Mouse (Mus musculus) limb, embryonic 11.5 days (tissue): Measurements from ENCODE around the gene Ppp1r3d. TPM values are rescaled to one million over a fixed set of nuclear protein-coding genes. Genes with fewer than 3 reads are reported as not detected.

Experiments
- ATAC-seq: fragments of 200-750 bp; cut with Nextera tagmentation; 2 replicates; pipeline ENCODE4 v1.8.0; 2017; ENCODE audit warnings: low read depth; ENCODE audit not compliant: insufficient number of reproducible peaks, low FRiP score, low TSS enrichment
- DNase-seq: peaks from one replicate; pipeline ENCODE4 v3.0.0-alpha.2; 2015; ENCODE audit warnings: low spot score
- H3K27ac ChIP-seq: fragments of 300-500 bp; sonication (generic); replicated peaks from 2 replicates; pipeline ENCODE4 v1.5.1; 2014; ENCODE audit warnings: low read depth, mild to moderate bottlenecking, low read length
- H3K27me3 ChIP-seq: fragments of 300-500 bp; sonication (generic); 2 replicates; pipeline ENCODE4 v1.6.1; 2014; ENCODE audit warnings: mild to moderate bottlenecking, low read length, mixed read lengths; ENCODE audit not compliant: control insufficient read depth, insufficient read depth
- H3K36me3 ChIP-seq: fragments of 300-500 bp; sonication (generic); 2 replicates; pipeline ENCODE4 v1.6.1; 2014; ENCODE audit warnings: mild to moderate bottlenecking, low read length, moderate library complexity, mixed read lengths; ENCODE audit not compliant: control insufficient read depth, insufficient read depth
- H3K4me1 ChIP-seq: fragments of 300-500 bp; sonication (generic); 2 replicates; pipeline ENCODE4 v1.6.1; 2014; ENCODE audit warnings: low read length, mixed read lengths; ENCODE audit not compliant: control insufficient read depth, insufficient read depth
- H3K4me2 ChIP-seq: fragments of 300-500 bp; sonication (generic); 2 replicates; pipeline ENCODE4 v1.6.1; 2014; ENCODE audit warnings: low read depth, mild to moderate bottlenecking, moderate library complexity; ENCODE audit not compliant: severe bottlenecking
- H3K4me3 ChIP-seq: fragments of 300-500 bp; sonication (generic); 2 replicates; pipeline ENCODE4 v1.5.1; 2014; ENCODE audit warnings: low read depth, low read length
- H3K9ac ChIP-seq: fragments of 300-500 bp; sonication (generic); 2 replicates; pipeline ENCODE4 v1.6.1; 2014; ENCODE audit warnings: mild to moderate bottlenecking, low read length
- H3K9me3 ChIP-seq: fragments of 300-500 bp; sonication (generic); 2 replicates; pipeline ENCODE4 v1.6.1; 2016; ENCODE audit warnings: low read length; ENCODE audit not compliant: control insufficient read depth
- WGBS: fragments of 180-500 bp; shearing (Covaris S2); extraction: QIAGEN DNeasy Blood & Tissue Kit; methylation state at CpG from one replicate; pipeline ENCODE4 v1.1.7; 2014; 5-methylcytosine and 5-hydroxymethylcytosine counted together
- polyA plus RNA-seq: library from polyadenylated mRNA; unstranded; fragments of >200 nt; fragmentation: Nextera tagmentation; extraction: Ambion mirVana; gene quantifications from 2 replicates; pipeline ENCODE4 v1.2.1, GENCODE M21; 2014

The Ppp1r3d gene
- polyA plus RNA-seq, 1 experiment from 2014 or later, result 3.0 TPM

GRCm38 (mm10) chr2:178433903-178434302 is 19.6 kb upstream of the Ppp1r3d start:
- no peak overlapping the region for H3K9ac ChIP-seq
- no peak overlapping the region for H3K4me3 ChIP-seq
- H3K36me3 ChIP-seq, result no peaks in the 10 kb centered on the region
- no peak overlapping the region for H3K4me2 ChIP-seq
- H3K27ac ChIP-seq, result no peak overlapping the region
- no peaks in the 10 kb centered on the region for H3K9me3 ChIP-seq
- DNase-seq (no peak), ATAC-seq (no peak)
- 74% methylated on average over 2 of the region's 2 CpGs for WGBS
- no peaks in the 10 kb centered on the region for H3K27me3 ChIP-seq
- H3K4me1 ChIP-seq, result no peaks in the 10 kb centered on the region

- H3K9ac ChIP-seq, result no peak overlapping the region
- no peak overlapping the region for H3K4me2 ChIP-seq
- no peaks in the 10 kb centered on the region for H3K36me3 ChIP-seq
- no peaks in the 10 kb centered on the region for H3K4me1 ChIP-seq
- no peak for DNase-seq
- H3K27me3 ChIP-seq, result no peaks in the 10 kb centered on the region
- 83% methylated on average over 2 of the region's 2 CpGs for WGBS
- no peak overlapping the region for H3K27ac ChIP-seq
- H3K9me3 ChIP-seq, result no peaks in the 10 kb centered on the region
- H3K4me3 ChIP-seq, result no peak overlapping the region
- ATAC-seq, result no peak
These were observed 19.2 kb upstream of the Ppp1r3d start for GRCm38 (mm10) chr2:178433495-178433894.

- no peak for ATAC-seq
- 96% methylated on average over 4 of the region's 4 CpGs for WGBS
- no peaks in the 10 kb centered on the region for H3K27me3 ChIP-seq
These were observed 16.0 kb upstream of the Ppp1r3d start, which contains the start of gene Cdh26 for GRCm38 (mm10) chr2:178430231-178430630. Gene Cdh26 (plus strand): TSS chr2:178430531.

GRCm38 (mm10) chr2:178429426-178429825 is 15.2 kb upstream of the Ppp1r3d start:
- no peaks in the 10 kb centered on the region for H3K36me3 ChIP-seq
- H3K27me3 ChIP-seq, result no peaks in the 10 kb centered on the region
- ATAC-seq, result no peak
- H3K9me3 ChIP-seq, result no peaks in the 10 kb centered on the region
- H3K9ac ChIP-seq, result no peak overlapping the region
- H3K4me3 ChIP-seq, result no peak overlapping the region
- H3K27ac ChIP-seq, result no peak overlapping the region
- WGBS, result 83% methylated on average over 6 of the region's 6 CpGs
- DNase-seq, result no peak
- H3K4me2 ChIP-seq, result no peak overlapping the region
- H3K4me1 ChIP-seq, result no peaks in the 10 kb centered on the region

More at GRCm38 (mm10) chr2:178430231-178430630, 16.0 kb upstream of the Ppp1r3d start, which contains the start of gene Cdh26:
- H3K4me1 ChIP-seq, result no peaks in the 10 kb centered on the region
- no peak within 1 kb of the TSS for H3K4me3 ChIP-seq
- DNase-seq, result no peak
- no peak within 1 kb of the TSS for H3K4me2 ChIP-seq
- H3K9me3 ChIP-seq, result no peaks in the 10 kb centered on the region
- H3K9ac ChIP-seq, result no peak within 1 kb of the TSS
- H3K27ac ChIP-seq, result no peak within 1 kb of the TSS
- no peaks in the 10 kb centered on the region for H3K36me3 ChIP-seq

GRCm38 (mm10) chr2:178428676-178429075 is 14.4 kb upstream of the Ppp1r3d start:
- no peak overlapping the region for H3K9ac ChIP-seq
- WGBS, result 78% methylated on average over 4 of the region's 4 CpGs

GRCm38 (mm10) chr2:178428183-178428582 is 13.9 kb upstream of the Ppp1r3d start:
- ATAC-seq (no peak), DNase-seq (no peak)
- Histone ChIP-seq H3K9me3 (no peaks in the 10 kb centered on the region), H3K9ac (no peak overlapping the region), H3K27ac (no peak overlapping the region), H3K36me3 (no peaks in the 10 kb centered on the region), H3K27me3 (no peaks in the 10 kb centered on the region), H3K4me3 (no peak overlapping the region), H3K4me1 (peaks cover under 1% of the 10 kb centered on the region), H3K4me2 (no peak overlapping the region)
- WGBS, result 71% methylated on average over 9 of the region's 9 CpGs

More at GRCm38 (mm10) chr2:178428676-178429075, 14.4 kb upstream of the Ppp1r3d start:
- Histone ChIP-seq H3K4me1 (no peaks in the 10 kb centered on the region), H3K4me3 (no peak overlapping the region), H3K27ac (no peak overlapping the region), H3K36me3 (no peaks in the 10 kb centered on the region), H3K9me3 (no peaks in the 10 kb centered on the region), H3K27me3 (no peaks in the 10 kb centered on the region), H3K4me2 (no peak overlapping the region)
- DNase-seq (no peak), ATAC-seq (no peak)

- Histone ChIP-seq H3K9ac (no peak overlapping the region), H3K27ac (no peak overlapping the region), H3K27me3 (no peaks in the 10 kb centered on the region), H3K4me2 (no peak overlapping the region), H3K9me3 (no peaks in the 10 kb centered on the region), H3K36me3 (no peaks in the 10 kb centered on the region), H3K4me1 (peaks cover 6% of the 10 kb centered on the region), H3K4me3 (no peak overlapping the region)
- no peak for ATAC-seq
- 92% methylated on average over 5 of the region's 5 CpGs for WGBS
- DNase-seq, result no peak
These were observed 12.9 kb upstream of the Ppp1r3d start for GRCm38 (mm10) chr2:178427181-178427580.

GRCm38 (mm10) chr2:178426229-178426628 is 12.0 kb upstream of the Ppp1r3d start:
- Histone ChIP-seq H3K27me3 (no peaks in the 10 kb centered on the region), H3K36me3 (no peaks in the 10 kb centered on the region), H3K4me3 (no peak overlapping the region), H3K27ac (no peak overlapping the region), H3K4me1 (peaks cover 11% of the 10 kb centered on the region), H3K9ac (no peak overlapping the region), H3K9me3 (no peaks in the 10 kb centered on the region), H3K4me2 (no peak overlapping the region)
- ATAC-seq (no peak), DNase-seq (peak; percentile 47)
- 48% methylated on average over 4 of the region's 4 CpGs for WGBS

- WGBS, result 78% methylated on average over 5 of the region's 5 CpGs
- H3K4me3 ChIP-seq, result no peak overlapping the region
- H3K4me2 ChIP-seq, result no peak overlapping the region
- H3K27ac ChIP-seq, result 0 out of 2 replicates have a peak overlapping the region, but pooled peaks have one; percentile 89
- peaks cover 15% of the 10 kb centered on the region for H3K4me1 ChIP-seq
- no peaks in the 10 kb centered on the region for H3K27me3 ChIP-seq
- no peak overlapping the region for H3K9ac ChIP-seq
- no peaks in the 10 kb centered on the region for H3K9me3 ChIP-seq
- peak; percentile 28 for DNase-seq
- ATAC-seq, result no peak
- no peaks in the 10 kb centered on the region for H3K36me3 ChIP-seq
These were observed 9.0 kb upstream of the Ppp1r3d start for GRCm38 (mm10) chr2:178423223-178423622.
